Mouse (Mus musculus) testis, adult 2 months (tissue): ENCODE results near the gene Desi2. TPM values are rescaled to one million over a fixed set of nuclear protein-coding genes. Genes with fewer than 3 reads are reported as not detected.
"Not testable (repeated sequence)": the region's sequence is repeated elsewhere in the genome, so short reads cannot be mapped to it uniquely, and the experiment has no call there.

Experiments
- H3K27ac ChIP-seq: fragments of 200-500 bp; 2 replicates; pipeline ENCODE4 v1.5.1; 2012; ENCODE audit warnings: low read depth, low read length; ENCODE audit not compliant: control insufficient read depth, insufficient read depth
- H3K27me3 ChIP-seq: fragments of 200-500 bp; 2 replicates; pipeline ENCODE4 v1.6.1; 2012; ENCODE audit warnings: mild to moderate bottlenecking, low read length, moderate library complexity; ENCODE audit not compliant: control insufficient read depth, insufficient read depth
- H3K36me3 ChIP-seq: fragments of 200-500 bp; 2 replicates; pipeline ENCODE4 v1.6.1; 2012; ENCODE audit warnings: mild to moderate bottlenecking, low read length; ENCODE audit not compliant: control insufficient read depth, insufficient read depth
- H3K4me1 ChIP-seq: fragments of 200-500 bp; 2 replicates; pipeline ENCODE4 v1.6.1; 2012; ENCODE audit warnings: low read length; ENCODE audit not compliant: control insufficient read depth, insufficient read depth
- H3K4me3 ChIP-seq: fragments of 200-500 bp; 2 replicates; pipeline ENCODE4 v1.5.1; 2012; ENCODE audit warnings: low read depth, mild to moderate bottlenecking, low read length, moderate library complexity, mixed read lengths; ENCODE audit not compliant: control insufficient read depth
- CTCF ChIP-seq: fragments of 200-500 bp; IDR thresholded peaks from 2 replicates; pipeline ENCODE4 v1.5.1; 2012; ENCODE audit warnings: low read depth, mild to moderate bottlenecking, inconsistent platforms, low read length, moderate library complexity; ENCODE audit not compliant: control insufficient read depth, insufficient read depth, insufficient replicate concordance
- POLR2A ChIP-seq: fragments of 200-500 bp; IDR thresholded peaks from 2 replicates; pipeline ENCODE4 v1.6.1; 2012; ENCODE audit warnings: low read depth, mild to moderate bottlenecking, inconsistent platforms, low read length, moderate library complexity; ENCODE audit not compliant: control insufficient read depth
- polyA plus RNA-seq: library from polyadenylated mRNA; depleted of rRNA; stranded (reverse); fragments of >200 nt; gene quantifications from 2 replicates; pipeline ENCODE4 v1.2.3, GENCODE M21; 2012

The Desi2 gene
- polyA plus RNA-seq, 1 experiment = 7.4 TPM

GRCm38 (mm10) chr1:178241884-178242508 lies 54.8 kb downstream of the Desi2 start:
- H3K4me3 ChIP-seq = no peak overlapping the region
- H3K27ac ChIP-seq = no peak overlapping the region
- H3K27me3 ChIP-seq = no peaks in the 10 kb centered on the region
- peaks cover 1% of the 10 kb centered on the region for H3K36me3 ChIP-seq
- H3K4me1 ChIP-seq = no peaks in the 10 kb centered on the region; the same call in 1 of the 2 replicates
- TF ChIP-seq CTCF = no peak
- no peak for TF ChIP-seq POLR2A

- TF ChIP-seq CTCF (no peak), POLR2A (no peak)
- H3K27ac ChIP-seq = no peak overlapping the region
- no peaks in the 10 kb centered on the region for H3K4me1 ChIP-seq
- no peak overlapping the region for H3K4me3 ChIP-seq
- H3K36me3 ChIP-seq = peaks cover 4% of the 10 kb centered on the region
- no peaks in the 10 kb centered on the region for H3K27me3 ChIP-seq
Measured at GRCm38 (mm10) chr1:178248107-178248820, 61.0 kb downstream of the Desi2 start.

- Histone ChIP-seq H3K27me3 (no peaks in the 10 kb centered on the region), H3K4me1 (no peaks in the 10 kb centered on the region), H3K27ac (no peak overlapping the region), H3K4me3 (no peak overlapping the region), H3K36me3 (peaks cover 3% of the 10 kb centered on the region; the same call in 1 of the 2 replicates)
- TF ChIP-seq POLR2A (no peak), CTCF (no peak)
Measured at GRCm38 (mm10) chr1:178254598-178254997, 67.4 kb downstream of the Desi2 start.

- TF ChIP-seq CTCF (no peak), POLR2A (no peak)
- no peaks in the 10 kb centered on the region; the same call in 1 of the 2 replicates for H3K36me3 ChIP-seq
Measured at GRCm38 (mm10) chr1:178256351-178256750, 69.1 kb downstream of the Desi2 start.

GRCm38 (mm10) chr1:178258821-178259220 lies 71.6 kb downstream of the Desi2 start:
- Histone ChIP-seq H3K27me3 (no peaks in the 10 kb centered on the region), H3K4me3 (no peak overlapping the region), H3K4me1 (no peaks in the 10 kb centered on the region), H3K36me3 (no peaks in the 10 kb centered on the region), H3K27ac (no peak overlapping the region)
- no peak for TF ChIP-seq POLR2A
- TF ChIP-seq CTCF = no peak

More at GRCm38 (mm10) chr1:178256351-178256750, 69.1 kb downstream of the Desi2 start:
- Histone ChIP-seq H3K27ac (no peak overlapping the region), H3K4me1 (no peaks in the 10 kb centered on the region), H3K4me3 (no peak overlapping the region), H3K27me3 (no peaks in the 10 kb centered on the region)

GRCm38 (mm10) chr1:178265381-178265780 lies 78.2 kb downstream of the Desi2 start:
- H3K27ac ChIP-seq, H3K4me1 ChIP-seq, H3K4me3 ChIP-seq, H3K27me3 ChIP-seq, H3K36me3 ChIP-seq: not testable (repeated sequence)

- Histone ChIP-seq H3K4me1 (peaks cover under 1% of the 10 kb centered on the region; the same call in 1 of the 2 replicates), H3K27ac (no peak overlapping the region), H3K4me3 (no peak overlapping the region), H3K27me3 (no peaks in the 10 kb centered on the region), H3K36me3 (no peaks in the 10 kb centered on the region)
- TF ChIP-seq POLR2A (no peak), CTCF (no peak)
Measured at GRCm38 (mm10) chr1:178270635-178271034, 83.4 kb downstream of the Desi2 start.
